Mouse (Mus musculus): ENCODE data around the gene Tomm34.

Tomm34 gene

DNA sequence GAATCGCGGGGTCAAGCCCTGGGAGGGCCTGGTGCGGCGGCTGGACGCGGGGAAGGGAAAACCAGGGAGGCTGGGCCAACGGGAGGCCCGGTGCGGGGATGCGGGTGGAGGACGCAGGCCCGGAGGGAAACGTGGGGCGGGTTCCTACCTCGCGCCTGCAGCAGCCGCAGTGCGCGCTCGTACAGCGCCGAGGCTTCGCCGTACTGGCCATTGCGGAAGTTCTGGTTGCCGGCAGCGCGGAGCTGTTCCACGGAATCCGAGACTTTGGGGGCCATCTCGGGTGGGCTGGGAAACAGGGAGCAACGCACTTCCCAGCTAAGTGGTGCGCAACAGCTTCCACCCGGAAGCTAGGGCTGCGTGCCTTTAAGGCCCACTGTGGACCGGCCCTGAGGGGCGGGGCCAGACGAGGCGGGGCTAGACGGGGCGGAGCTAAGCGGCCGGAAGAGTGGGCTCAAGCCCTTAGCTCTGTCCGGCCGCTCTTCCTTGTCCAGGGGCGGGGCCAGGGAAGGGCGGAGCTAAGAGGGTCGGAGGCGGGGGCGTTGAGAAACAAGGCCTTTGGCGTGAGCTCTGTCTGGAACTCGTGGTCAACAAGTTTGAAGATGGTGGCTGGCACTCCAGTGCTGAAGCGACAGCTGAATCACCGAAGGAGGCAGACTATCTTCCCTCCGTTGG is at the start of gene Tomm34:
TSS of gene Tomm34 (minus strand) at position 405 of the 672 bp plus-strand sequence.
- peak; percentile 82 for DNase-seq (ENCODE audit: low spot score)

DNA sequence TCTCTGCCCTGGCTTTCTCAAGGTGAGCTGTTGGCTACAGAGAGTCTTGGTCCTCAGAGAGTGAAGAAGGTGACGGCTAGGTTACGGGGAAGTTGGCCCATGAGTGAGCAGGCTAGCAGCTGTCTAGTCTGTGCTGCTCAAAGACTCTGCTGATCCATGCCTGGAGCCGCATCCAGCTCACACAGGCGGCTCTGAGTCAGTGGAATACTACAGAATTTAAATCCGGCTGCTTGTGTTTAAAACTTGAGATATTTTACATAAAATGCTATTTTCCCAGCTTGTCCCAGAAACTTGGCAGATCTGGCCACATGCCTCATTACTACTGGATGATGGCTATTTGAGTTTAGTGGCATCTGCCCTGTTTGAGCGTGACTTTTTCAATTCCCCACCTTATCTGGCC is 48.5 kb upstream of the Tomm34 start:
- no peak for DNase-seq (ENCODE audit: low spot score)

DNA sequence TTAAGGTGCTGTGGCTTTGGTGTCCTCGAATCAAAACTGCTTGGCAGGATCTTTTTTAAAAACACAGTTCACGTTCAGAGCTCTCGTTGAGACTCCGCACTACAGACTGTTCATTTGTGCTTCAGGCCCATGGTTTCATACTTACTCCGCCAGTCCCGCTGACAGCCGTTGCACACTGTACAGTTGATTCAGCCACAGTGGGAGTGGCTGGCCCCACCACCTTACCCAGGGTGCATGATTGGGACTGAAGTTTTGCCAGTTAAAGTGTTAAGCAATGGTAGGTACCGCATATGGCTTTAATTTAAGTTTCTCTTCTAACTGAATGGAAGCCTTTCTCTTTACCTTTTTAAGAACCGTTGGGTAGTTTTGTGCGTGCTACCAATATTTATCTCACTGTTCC is 44.6 kb upstream of the Tomm34 start:
- DNase-seq (ENCODE audit: low spot score) = no peak

DNA sequence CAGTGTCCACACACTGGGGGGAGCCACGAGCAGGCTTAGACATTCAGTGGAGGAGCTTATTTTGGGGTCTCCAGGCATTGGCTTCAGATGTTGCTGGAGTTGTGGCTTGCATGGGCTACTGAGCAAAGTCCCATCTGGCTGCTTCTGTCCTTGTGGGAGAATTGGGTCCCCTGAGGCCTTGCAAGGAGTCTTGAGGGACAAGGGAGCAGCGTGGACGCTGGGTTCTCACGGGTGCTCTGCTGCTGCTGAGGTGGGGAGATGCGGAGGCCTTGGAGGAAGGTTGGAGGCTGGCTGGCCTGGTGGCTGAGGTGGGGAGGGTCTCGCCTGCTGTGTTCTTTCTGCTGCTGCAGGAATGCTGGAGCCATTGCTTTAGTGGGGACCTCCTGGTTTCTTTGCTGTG is 43.1 kb upstream of the Tomm34 start:
- no peak for DNase-seq (ENCODE audit: low spot score)

DNA sequence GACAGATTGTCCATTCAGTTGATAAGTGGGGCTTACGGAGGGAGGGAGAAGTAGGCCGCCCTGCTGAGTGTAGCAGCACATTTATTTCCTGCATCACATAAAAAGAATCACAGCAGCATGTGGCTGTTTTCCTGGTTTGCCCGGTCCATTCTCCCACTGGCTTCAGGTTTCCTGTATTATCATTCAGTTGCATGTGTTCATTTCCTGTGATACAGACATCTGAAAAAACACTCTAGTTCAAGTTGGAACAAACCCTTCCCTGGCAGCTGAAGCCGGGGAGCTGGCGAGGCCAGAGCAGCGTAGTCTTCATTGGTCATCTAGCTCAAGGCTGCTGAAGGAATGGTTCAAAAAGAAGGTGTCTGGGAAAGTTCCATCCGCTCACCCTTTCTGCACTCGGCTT is 40.6 kb upstream of the Tomm34 start:
- DNase-seq (ENCODE audit: low spot score) = no peak

DNA sequence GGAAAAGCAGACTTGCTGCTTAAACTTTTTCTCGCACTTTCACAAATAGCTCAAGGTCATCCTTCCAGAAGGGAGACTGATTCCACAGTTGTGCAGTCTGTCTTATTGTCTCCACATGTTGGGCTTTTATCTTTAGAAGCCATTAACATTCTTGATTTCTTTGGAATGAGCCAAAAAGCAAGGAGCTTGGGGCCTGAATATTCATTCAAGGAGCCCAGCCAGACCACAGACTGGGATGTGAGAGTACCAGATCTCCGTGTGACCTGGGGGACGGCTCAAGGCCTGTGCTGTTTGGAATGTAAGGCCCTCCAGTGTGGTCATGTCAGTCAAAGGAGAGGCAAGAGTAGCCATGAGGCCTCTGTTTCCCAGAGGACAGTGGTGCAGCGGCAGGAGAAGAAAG is 37.5 kb upstream of the Tomm34 start:
- no peak for DNase-seq (ENCODE audit: low spot score)

DNA sequence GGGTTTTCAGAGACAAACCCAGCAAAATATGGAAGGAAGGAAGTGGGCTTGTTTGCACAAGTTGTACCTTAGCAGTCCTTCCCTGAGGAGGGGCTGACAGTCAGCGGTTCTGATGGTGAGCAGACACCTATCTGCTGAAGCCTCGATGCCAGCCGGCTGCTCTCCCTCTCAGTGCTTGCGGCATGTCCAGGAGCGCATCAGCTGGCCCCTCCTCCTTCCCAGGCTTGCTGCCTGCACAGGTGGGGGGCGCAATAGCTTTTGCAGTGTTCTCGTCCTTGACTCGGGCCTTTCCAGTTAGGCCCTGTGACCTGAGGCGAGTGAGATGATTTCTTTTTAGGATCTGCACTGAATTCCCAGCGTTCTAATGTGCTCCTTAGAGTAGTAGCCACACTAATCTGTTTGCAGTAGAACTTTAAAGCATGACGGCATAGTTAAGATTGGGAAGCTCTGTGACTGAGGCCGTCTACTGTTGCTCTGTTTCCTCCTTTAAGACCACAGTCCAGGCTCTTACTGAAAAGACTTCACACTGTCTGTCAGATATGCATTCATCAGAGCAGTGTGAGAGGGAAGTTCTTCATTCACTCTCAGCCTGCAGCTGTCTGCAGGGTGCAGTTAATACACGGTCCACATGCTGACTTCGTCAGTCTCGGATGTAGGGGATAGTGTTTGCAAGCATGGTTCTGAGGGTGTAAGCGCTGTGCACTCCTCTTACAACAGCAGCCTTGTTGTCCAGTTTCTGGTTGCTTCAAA is 36.3 kb upstream of the Tomm34 start:
- DNase-seq (ENCODE audit: low spot score) = no peak

DNA sequence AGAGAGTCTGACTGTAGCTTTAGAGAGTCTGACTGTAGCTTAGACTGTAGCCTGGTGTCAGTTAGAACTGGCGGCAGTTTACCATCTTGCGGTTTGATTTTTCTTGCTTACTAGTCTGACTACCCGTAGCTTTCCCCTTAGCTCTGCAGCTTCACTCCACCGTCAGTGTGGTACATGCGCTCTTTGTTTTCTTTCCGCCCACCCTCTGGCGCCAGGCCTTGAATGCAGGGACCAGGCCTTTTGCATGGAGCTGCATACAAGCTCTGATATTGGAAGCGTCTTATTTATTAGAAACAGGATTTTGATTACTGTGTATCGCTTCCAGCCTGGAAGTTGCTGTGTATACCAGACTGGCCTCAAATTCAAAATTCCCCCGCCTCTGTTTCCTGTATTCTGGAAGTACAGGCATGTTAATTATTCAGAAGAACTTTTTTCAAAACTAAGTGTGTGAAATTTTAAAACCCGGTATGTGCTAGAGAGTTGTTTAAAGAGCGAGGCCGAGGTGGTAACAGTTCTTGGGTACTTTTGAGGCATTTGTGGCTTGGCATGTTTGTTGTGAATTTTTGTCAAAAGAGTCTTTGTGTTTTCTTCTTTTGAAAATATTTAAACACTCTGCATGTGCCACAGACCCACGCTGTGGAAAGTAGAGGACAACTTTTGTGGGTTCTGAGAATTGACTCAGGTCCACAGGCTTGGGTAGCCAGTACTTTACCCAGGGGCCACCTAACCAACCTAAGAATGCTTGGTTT is 35.5 kb upstream of the Tomm34 start:
- no peak for DNase-seq (ENCODE audit: low spot score)

DNA sequence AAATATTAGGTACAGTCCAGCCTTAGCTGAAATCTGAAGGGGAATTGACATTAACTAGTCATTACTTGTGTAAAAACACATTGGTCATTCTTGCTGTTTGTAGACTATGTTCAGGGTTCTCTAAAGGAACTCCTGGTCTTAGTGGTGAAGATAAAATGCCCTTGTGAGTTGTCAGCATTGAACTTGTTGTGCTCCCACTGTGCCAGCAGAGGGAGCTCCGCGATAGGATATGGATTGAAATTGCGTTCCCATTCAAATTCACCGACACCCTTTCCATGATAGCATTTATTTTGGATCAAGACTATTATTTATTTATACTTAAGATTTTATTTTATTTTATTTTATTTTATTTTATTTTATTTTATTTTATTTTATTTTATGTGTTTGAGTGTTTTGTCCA is 32.5 kb upstream of the Tomm34 start:
- no peak for DNase-seq (ENCODE audit: low spot score)

DNA sequence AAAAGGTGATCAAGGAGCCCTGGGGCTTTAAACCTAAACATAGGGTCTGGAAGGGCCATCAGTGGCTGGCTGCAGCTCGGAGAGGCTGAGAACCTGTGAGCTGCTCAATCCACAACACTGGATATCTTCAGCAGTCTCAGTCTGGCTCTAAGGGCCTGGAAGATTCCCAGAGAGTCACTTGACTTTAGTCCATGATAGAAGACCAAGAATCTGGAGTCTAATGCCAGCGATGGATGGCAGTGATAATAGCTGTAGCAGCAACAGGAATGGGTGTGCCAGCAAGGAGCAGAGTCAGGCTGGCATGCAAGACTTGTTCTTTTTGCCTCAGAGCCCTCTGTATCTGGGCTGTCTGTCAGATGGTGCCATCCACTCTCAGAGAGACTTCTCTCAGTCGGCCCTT is 31.4 kb upstream of the Tomm34 start:
- no peak for DNase-seq (ENCODE audit: low spot score)

DNA sequence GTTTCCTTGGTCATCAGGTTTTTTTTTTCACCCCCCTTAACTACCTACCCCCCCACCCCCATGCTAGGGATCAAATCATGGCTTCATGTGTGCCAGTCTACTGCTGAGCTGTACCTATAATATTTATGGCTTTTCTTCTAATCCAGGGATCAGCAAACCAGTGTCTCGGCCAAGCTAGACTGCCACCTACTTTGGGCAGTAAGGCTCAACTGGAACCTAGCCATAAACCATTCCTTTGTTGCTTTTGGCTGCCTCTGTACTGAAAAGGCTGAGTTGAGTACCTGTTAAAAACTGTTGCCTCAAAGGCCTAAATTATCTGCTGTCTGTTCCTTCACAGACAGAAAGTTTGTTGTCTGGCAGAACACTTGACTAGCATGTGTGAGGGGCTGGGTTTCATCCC is 31.0 kb upstream of the Tomm34 start:
- no peak for DNase-seq (ENCODE audit: low spot score)

DNA sequence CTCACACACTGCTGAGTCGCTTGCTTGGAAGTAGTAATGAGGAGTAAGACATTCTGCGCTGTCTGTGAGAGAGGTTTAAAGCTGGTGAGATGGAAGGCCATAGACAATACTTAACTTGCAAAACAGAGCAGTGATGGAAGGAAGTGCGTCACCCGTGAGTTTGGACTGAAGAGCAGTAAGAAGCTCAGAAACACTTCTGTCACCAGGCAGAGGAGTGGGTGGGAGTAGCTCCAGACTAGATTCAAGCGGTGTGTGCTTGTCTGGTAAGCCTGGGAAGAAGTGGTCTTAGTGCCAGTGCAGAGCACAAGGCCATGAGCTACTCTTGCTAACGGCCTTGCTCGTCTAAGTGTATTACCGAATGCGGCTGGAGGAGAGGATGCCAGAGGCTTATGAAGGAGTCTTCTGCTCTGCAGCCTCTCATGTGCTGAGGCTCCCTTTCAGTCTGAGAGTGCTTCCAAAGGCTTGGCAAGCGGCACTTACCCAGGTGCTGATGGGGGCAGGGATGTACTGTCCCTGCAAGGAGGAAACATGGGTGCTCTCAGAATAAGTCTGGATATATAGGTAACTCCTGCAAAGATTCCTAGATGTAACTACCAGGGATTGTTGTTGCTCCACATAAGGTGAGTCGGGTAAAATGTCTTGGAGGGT is 27.8 kb upstream of the Tomm34 start:
- no peak for DNase-seq (ENCODE audit: low spot score)

DNA sequence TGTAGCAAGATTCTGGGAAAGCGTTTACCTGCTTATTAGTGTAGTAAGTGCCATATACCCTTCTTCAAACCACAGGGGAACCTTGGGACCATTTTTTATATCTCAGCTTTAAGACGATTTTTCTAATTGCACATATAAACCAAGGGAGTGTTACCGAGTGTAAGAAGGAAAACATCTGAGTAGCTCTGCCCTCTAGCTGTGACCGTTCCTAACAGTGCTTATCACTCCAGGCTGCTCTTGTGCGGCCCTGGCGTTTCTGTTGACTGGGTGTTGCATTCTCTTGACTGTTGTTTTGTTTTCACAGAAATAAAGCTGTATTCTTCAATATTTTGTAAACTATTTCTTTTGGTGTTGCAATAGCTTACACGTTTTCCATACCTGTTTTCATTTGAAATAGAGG is 23.2 kb upstream of the Tomm34 start:
- no peak for DNase-seq (ENCODE audit: low spot score)

DNA sequence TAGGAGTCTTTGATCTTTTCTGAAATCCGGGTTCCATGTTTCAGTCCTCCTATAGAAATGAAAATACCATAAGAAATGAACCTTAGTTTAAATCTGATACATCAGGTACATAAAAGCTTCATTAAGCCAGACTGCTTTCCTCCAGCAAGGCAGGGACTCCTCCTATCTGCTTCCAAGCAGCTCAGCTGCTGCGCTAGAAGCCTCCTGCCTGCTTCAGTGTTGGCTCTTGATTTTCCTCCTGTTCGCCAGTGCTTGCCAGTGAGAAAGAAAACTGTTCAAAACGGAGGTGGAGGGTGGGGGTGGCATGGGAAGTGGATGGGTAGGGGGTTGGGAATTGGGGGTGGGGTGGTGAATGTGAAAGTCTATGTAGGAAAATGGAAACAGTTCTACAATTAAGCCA is 18.5 kb upstream of the Tomm34 start:
- DNase-seq (ENCODE audit: low spot score) = no peak

DNA sequence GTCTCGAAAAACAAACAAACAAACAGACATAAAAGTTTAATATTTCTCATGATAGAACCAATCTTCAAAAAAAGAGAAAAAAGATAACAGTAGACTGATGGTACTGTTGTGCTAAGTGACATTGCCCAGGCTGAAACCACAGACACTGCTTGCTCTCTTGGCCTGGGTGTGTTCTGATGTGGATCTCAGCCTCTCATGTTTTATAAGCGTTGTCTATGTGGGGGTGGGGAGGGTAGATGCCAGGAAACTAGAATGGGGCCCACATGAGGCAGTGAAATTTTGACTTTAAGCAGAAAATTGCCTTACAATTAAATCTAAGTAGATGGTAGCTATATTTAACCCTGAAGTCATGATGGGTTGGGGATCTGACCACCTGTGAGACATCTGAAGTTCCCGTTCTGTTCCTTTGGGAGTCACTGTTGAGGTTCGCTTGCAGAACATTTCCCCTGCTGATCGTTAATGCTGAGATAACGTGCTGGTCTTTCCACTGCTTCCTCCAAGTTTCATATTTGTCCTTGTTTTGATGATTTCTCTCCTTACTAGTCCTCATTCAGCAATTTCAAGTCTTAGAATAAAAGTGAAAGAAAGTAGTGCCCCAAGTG is 16.5 kb upstream of the Tomm34 start:
- DNase-seq (ENCODE audit: low spot score) = no peak

DNA sequence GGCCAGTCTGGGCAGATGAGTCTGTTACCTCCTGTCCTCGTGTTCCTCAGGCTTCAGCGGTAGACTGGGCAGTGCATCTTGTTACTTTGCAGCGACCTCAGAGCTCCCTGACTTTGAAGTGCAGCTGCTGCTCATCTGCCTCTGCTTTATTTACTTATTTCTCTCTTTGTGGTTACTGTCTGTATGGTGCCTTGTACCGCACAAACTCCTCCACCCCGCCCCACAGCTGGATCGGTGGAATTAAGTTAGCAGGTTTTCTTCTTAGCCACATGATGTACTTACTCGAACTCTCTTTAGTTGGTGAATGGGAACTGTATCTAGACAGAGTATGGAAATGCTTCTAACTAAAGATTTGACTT is 13.4 kb upstream of the Tomm34 start:
- no peak for DNase-seq (ENCODE audit: low spot score)

DNA sequence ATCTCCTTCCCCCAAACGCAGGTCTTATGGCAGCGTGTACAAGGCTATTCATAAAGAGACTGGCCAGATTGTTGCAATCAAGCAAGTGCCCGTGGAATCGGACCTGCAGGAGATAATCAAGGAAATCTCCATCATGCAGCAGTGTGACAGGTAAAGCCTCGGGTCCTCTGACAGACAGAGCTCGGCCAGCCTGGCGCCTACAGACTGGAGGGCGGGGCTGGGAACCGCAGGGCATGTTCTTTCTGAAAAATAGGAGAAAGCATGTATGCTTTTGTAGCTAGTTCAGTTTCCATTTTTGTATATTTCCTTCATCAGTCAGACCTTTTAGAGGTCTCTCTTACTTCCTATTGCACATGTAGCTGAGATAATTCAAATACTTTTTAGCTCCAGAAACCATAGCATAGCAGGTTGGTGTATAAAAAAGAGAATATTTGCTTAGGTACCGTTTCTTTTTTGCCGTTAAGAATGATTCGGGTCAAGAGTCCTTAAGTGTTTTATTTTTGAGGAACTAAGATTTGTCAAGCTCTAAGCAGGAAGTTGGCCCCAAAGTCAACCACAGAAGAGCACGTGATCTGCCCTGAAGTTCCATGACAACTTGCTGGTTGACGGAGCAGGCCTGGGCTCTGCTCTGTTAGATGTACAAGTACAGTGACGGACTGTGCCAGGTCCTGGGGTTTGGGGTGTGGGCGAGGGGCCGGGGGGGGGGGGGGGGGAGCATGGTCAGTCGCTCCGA is 12.8 kb upstream of the Tomm34 start:
- no peak for DNase-seq (ENCODE audit: low spot score)

DNA sequence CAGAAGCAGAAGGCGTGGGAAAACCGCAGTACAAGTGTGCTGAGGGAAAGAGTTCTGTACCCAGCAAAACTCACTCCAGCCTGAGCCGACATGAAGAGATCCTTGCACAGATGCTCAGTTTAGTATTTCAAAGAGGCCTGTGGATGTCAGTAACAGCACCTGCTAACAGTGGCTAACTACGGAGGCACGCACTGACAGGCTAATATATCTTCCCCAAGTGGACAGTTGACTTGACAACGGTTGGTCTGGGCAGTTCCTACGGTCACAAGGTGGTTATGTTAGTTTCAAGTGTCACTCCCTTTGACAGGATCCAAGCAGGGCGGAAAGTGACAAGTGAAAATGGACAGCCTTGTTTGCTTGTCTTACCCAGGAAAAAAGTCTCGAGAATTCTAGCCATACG is 11.2 kb upstream of the Tomm34 start:
- no peak for DNase-seq (ENCODE audit: low spot score)

DNA sequence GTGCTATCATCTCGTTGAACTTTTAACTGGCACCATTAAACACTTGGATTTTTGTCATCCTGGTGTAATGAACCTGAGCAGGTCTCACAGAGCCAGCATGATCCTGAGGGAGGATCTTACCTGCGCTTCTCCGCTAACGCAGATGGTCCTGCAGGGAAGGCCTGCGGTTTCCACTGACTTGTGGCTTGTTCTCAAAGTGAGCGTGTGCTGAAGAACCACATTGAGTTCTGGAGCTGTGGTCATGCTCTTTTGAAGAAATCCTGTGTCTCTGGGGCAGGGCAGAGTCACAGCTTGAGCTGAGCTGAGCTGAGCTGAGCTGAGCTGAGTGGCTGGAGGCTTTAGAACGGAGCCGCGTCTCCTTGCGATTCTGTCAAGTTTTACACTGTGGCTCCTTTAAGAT is 10.6 kb upstream of the Tomm34 start:
- no peak for DNase-seq (ENCODE audit: low spot score)

DNA sequence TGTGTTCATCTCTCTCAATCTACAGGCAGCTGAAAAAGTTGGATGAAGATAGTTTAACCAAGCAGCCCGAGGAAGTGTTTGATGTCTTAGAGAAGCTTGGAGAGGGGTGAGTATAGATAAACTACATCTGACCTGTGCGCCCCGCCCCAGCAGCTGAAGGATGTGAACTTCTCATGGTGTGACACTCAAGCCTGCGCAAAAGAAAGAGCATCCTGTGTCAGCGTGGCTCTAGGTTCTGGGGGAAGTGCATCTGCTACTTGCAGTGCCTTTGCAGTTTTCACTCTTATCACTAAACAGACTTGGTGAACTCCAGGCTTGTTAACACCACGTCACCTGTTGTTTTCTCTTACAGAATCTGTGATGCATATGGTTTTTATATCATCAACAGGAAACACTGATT is 8.5 kb upstream of the Tomm34 start:
- DNase-seq (ENCODE audit: low spot score) = no peak

DNA sequence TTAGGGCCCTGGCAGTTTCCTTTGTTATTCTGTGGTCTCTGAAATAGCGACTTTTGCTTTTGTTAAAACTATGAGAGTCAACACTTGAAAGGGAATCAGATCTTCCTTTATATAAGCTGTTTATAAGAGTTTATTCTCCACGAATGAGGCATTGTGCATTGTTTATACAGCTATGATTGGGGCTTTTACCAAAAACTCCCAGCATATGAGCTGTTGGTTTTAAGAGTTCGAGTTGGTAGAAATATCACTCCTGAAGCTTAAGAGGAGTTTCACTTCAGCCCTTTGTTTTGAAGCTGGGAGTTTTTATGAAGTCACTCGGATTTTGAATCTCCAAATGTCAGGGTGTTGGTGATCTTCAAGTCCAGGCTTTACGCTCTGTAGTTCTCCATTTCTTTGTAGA is 6.9 kb upstream of the Tomm34 start:
- no peak for DNase-seq (ENCODE audit: low spot score)

Data from ovary, postnatal 10 days (tissue).